Mouse (Mus musculus) neural tube, embryonic 12.5 days (tissue): ENCODE results near the gene Trpm3. TPM values are rescaled to one million over a fixed set of nuclear protein-coding genes. Genes with fewer than 3 reads are reported as not detected.

ENCODE experiments used
- ATAC-seq: fragments of 200-750 bp; cut with Nextera tagmentation; 2 replicates; pipeline ENCODE4 v1.8.0; 2017; ENCODE audit warnings: low read depth, mild to moderate bottlenecking, moderate TSS enrichment, moderate library complexity; ENCODE audit not compliant: low FRiP score
- H3K27ac ChIP-seq: fragments of 300-500 bp; sonication (generic); 2 replicates; pipeline ENCODE4 v1.5.1; 2016
- H3K27me3 ChIP-seq: fragments of 300-500 bp; sonication (generic); replicated peaks from 2 replicates; pipeline ENCODE4 v1.6.1; 2016; ENCODE audit warnings: mild to moderate bottlenecking
- H3K36me3 ChIP-seq: fragments of 300-500 bp; sonication (generic); 2 replicates; pipeline ENCODE4 v1.6.1; 2016; ENCODE audit warnings: mild to moderate bottlenecking
- H3K4me1 ChIP-seq: fragments of 300-500 bp; sonication (generic); 2 replicates; pipeline ENCODE4 v1.6.1; 2016
- H3K4me2 ChIP-seq: fragments of 300-500 bp; sonication (generic); replicated peaks from 2 replicates; pipeline ENCODE4 v1.6.1; 2016; ENCODE audit warnings: mild to moderate bottlenecking
- H3K4me3 ChIP-seq: fragments of 300-500 bp; sonication (generic); 2 replicates; pipeline ENCODE4 v1.5.1; 2016
- H3K9ac ChIP-seq: fragments of 300-500 bp; sonication (generic); 2 replicates; pipeline ENCODE4 v1.6.1; 2016; ENCODE audit warnings: mild to moderate bottlenecking
- H3K9me3 ChIP-seq: fragments of 300-500 bp; sonication (generic); 2 replicates; pipeline ENCODE4 v1.6.1; 2016; ENCODE audit warnings: mild to moderate bottlenecking
- WGBS: fragments of 180-500 bp; shearing (Covaris S2); methylation state at CpG from one replicate; pipeline ENCODE4 v1.1.7; 2016; 5-methylcytosine and 5-hydroxymethylcytosine counted together
- polyA plus RNA-seq: library from polyadenylated mRNA; unstranded; fragments of >200 nt; fragmentation: Nextera tagmentation; extraction: Ambion mirVana; gene quantifications from 2 replicates; pipeline ENCODE4 v1.2.1, GENCODE M21; 2016

Gene Trpm3
- 2.1 and 2.2 TPM in 2 replicates for polyA plus RNA-seq

DNA sequence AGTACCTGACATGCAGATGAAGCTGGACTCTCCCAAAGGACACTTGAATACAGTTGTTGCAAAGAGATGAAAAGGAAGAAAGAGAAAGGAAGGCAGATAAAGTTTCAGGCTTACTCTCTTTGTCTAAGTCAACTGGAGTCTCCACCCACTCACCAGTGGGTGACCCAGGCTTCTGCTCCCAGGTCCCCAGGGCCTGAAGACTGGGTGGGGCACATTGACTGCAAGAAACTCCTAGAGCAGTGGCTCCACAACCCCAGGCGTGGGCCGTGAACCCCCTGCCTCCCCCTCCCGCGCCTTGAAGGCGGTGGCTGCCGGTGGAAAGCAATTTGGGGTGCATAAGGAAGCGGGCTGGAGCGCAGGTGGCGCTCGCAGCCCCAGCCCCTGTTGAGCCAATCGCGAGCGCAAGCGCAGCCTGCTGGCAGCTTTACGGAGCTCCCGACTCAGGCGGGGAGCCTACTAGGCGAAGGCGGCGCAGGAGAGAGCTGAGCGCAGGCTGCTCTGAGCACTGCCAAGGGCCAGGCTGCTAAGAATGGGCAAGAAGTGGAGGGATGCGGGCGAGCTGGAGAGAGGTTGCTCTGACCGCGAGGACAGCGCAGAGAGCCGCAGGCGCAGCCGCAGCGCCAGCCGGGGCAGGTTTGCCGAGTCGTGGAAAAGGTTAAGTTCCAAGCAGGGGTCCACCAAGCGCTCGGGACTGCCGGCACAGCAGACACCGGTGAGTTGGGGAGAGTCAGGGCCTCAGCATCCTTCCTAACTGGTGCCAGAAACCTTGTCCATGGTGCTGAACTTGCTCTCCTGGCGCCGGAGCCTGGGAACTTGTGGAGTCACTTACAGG, at the start of gene Trpm3:
Trpm3 (plus strand) TSS at position 457 of the 832 bp plus-strand sequence.
- Histone ChIP-seq H3K9me3 (no peaks in the 10 kb centered on the region), H3K4me1 (peaks cover 9% of the 10 kb centered on the region), H3K36me3 (no peaks in the 10 kb centered on the region), H3K4me2 (peak within 1 kb of the TSS; percentile 88), H3K9ac (peak within 1 kb of the TSS; percentile 35; the same call in 1 of the 2 replicates), H3K4me3 (peak within 1 kb of the TSS; percentile 36), H3K27me3 (no peaks in the 10 kb centered on the region), H3K27ac (no peak within 1 kb of the TSS)
- peak; percentile 95 for ATAC-seq
- WGBS: under 1% methylated on average over 39 of the region's 39 CpGs

DNA sequence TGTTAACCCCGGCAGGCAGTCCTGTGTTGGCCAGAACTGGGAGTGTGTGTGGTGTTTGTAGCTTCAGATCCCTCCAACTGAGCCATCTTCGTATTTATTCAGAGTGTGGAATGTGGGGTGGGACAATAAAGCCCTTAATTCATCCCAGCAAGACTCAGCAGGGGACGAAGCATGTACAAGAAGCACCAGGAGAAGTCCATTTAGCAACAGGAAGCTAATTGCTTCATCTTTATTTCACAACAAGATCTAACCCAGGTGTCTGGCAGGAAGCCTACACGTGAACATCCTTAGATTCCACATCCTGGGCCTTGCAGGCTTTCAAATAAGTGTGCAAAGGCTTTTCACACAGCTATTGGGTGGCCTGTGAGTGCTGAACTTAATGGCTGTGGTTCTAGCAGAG, 38.3 kb upstream of the Trpm3 start:
- WGBS: 43% methylated on average over 4 of the region's 4 CpGs
- ATAC-seq: no peak
- H3K9me3 ChIP-seq: no peaks in the 10 kb centered on the region
- no peaks in the 10 kb centered on the region for H3K27me3 ChIP-seq
- no peak overlapping the region for H3K9ac ChIP-seq
- no peak overlapping the region for H3K27ac ChIP-seq
- H3K36me3 ChIP-seq: no peaks in the 10 kb centered on the region
- H3K4me1 ChIP-seq: no peaks in the 10 kb centered on the region
- H3K4me3 ChIP-seq: no peak overlapping the region
- no peak overlapping the region for H3K4me2 ChIP-seq

DNA sequence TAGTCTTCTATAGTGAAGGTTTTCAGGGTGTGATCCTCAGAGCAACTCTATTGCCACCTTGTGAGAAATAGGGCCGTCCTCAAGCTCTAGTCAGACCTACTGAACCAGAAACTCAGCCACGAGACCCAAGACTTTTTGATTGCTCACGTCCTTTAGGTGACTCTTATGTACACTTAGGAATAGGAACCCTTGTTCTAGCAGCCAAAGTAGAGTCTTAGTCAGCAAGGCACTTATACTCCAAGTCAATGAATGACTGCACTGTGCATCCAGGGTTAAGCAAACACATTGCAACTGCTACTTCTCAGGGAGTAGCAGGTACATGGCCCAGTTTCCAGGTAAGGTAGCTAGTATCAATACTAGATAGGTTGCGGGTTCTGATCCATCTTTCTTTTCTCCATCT, 35.0 kb upstream of the Trpm3 start:
- Histone ChIP-seq H3K9me3 (no peaks in the 10 kb centered on the region), H3K36me3 (no peaks in the 10 kb centered on the region), H3K27ac (no peak overlapping the region), H3K9ac (no peak overlapping the region), H3K4me1 (no peaks in the 10 kb centered on the region), H3K4me3 (no peak overlapping the region), H3K27me3 (no peaks in the 10 kb centered on the region), H3K4me2 (no peak overlapping the region)
- ATAC-seq: no peak
- 90% methylated on average over 4 of the region's 4 CpGs for WGBS

GRCm38 (mm10) chr19:22104848-22105484, 33.9 kb upstream of the Trpm3 start:
- no peaks in the 10 kb centered on the region for H3K27me3 ChIP-seq
- no peaks in the 10 kb centered on the region for H3K9me3 ChIP-seq
- WGBS: 60% methylated on average over 7 of the region's 7 CpGs
- no peak overlapping the region for H3K27ac ChIP-seq
- no peaks in the 10 kb centered on the region for H3K4me1 ChIP-seq
- no peak overlapping the region for H3K4me3 ChIP-seq
- no peak overlapping the region for H3K9ac ChIP-seq
- ATAC-seq: no peak
- no peak overlapping the region for H3K4me2 ChIP-seq
- H3K36me3 ChIP-seq: no peaks in the 10 kb centered on the region

DNA sequence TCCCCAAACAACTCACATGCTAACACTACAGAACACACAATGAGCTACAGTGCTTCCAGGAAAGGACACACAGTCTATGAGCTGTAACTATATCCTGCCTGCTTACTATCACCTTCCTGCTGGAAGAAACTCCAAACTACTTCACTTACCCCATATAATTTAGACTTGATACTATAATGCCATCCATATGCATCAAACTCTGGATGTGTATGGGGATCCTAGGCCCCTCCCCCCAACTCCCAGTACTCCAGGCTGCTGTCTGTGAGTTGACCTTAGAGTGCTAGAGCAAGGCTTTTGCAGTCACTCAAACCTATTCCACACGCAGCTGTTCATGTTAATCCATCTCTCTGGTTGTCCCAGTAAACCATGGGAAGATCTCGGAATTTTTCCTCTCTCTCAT, 33.2 kb upstream of the Trpm3 start:
- Histone ChIP-seq H3K27ac (no peak overlapping the region), H3K9ac (no peak overlapping the region), H3K4me2 (no peak overlapping the region), H3K9me3 (no peaks in the 10 kb centered on the region), H3K4me1 (no peaks in the 10 kb centered on the region), H3K36me3 (no peaks in the 10 kb centered on the region), H3K27me3 (no peaks in the 10 kb centered on the region), H3K4me3 (no peak overlapping the region)
- WGBS: 74% methylated on average over 2 of the region's 2 CpGs
- no peak for ATAC-seq

- Histone ChIP-seq H3K4me2 (no peak overlapping the region), H3K9me3 (no peaks in the 10 kb centered on the region), H3K36me3 (no peaks in the 10 kb centered on the region), H3K4me1 (no peaks in the 10 kb centered on the region), H3K27me3 (no peaks in the 10 kb centered on the region), H3K27ac (no peak overlapping the region), H3K9ac (no peak overlapping the region), H3K4me3 (no peak overlapping the region)
- ATAC-seq: no peak
- WGBS: 89% methylated on average over 8 of the region's 8 CpGs
Observed at GRCm38 (mm10) chr19:22108893-22109463, 29.9 kb upstream of the Trpm3 start.

- 87% methylated on average over 2 of the region's 2 CpGs for WGBS
- H3K9ac ChIP-seq: no peak overlapping the region
- no peak for ATAC-seq
Observed at GRCm38 (mm10) chr19:22120976-22121375, 17.9 kb upstream of the Trpm3 start.

GRCm38 (mm10) chr19:22121631-22122030, 17.2 kb upstream of the Trpm3 start:
- Histone ChIP-seq H3K4me2 (no peak overlapping the region), H3K27ac (no peak overlapping the region), H3K9ac (no peak overlapping the region), H3K4me1 (no peaks in the 10 kb centered on the region), H3K27me3 (no peaks in the 10 kb centered on the region), H3K4me3 (no peak overlapping the region), H3K9me3 (no peaks in the 10 kb centered on the region), H3K36me3 (no peaks in the 10 kb centered on the region)
- no peak for ATAC-seq
- 84% methylated on average over 2 of the region's 2 CpGs for WGBS

More at GRCm38 (mm10) chr19:22120976-22121375, 17.9 kb upstream of the Trpm3 start:
- Histone ChIP-seq H3K4me2 (no peak overlapping the region), H3K9me3 (no peaks in the 10 kb centered on the region), H3K4me3 (no peak overlapping the region), H3K36me3 (no peaks in the 10 kb centered on the region), H3K27ac (no peak overlapping the region), H3K27me3 (no peaks in the 10 kb centered on the region), H3K4me1 (no peaks in the 10 kb centered on the region)

DNA sequence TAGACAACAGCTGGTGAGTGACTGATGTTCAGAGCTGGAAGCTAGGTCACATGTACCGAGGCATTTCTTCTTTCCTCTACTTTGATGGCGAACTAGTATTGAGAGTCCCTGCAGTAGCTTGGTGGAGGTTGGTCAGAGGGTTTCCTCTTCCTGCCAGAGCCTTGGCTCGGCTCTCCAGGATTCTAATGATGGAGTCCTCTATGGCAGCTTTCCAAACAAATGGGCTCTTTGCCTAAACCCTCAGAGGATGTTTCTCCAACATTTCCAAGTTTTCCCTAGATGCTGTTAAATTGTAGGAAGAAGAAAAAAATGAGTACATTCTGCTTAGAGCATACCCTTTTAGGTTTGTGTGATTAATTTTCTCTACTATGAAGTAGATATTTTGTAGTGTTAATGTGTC, 6.2 kb upstream of the Trpm3 start:
- no peak overlapping the region for H3K4me2 ChIP-seq
- no peaks in the 10 kb centered on the region for H3K9me3 ChIP-seq
- no peaks in the 10 kb centered on the region for H3K27me3 ChIP-seq
- no peak overlapping the region for H3K27ac ChIP-seq
- no peak for ATAC-seq
- no peak overlapping the region for H3K4me3 ChIP-seq
- no peak overlapping the region for H3K9ac ChIP-seq
- H3K36me3 ChIP-seq: no peaks in the 10 kb centered on the region
- WGBS: 91% methylated on average over 3 of the region's 3 CpGs
- no peaks in the 10 kb centered on the region for H3K4me1 ChIP-seq

- Histone ChIP-seq H3K27ac (no peak overlapping the region), H3K4me2 (no peak overlapping the region), H3K36me3 (no peaks in the 10 kb centered on the region), H3K27me3 (no peaks in the 10 kb centered on the region), H3K9me3 (no peaks in the 10 kb centered on the region), H3K4me3 (no peak overlapping the region), H3K4me1 (no peaks in the 10 kb centered on the region), H3K9ac (no peak overlapping the region)
- WGBS: 84% methylated on average over 4 of the region's 4 CpGs
- no peak for ATAC-seq
Observed at GRCm38 (mm10) chr19:22178549-22178948, 39.7 kb downstream of the Trpm3 start.

- Histone ChIP-seq H3K4me1 (no peaks in the 10 kb centered on the region), H3K36me3 (no peaks in the 10 kb centered on the region), H3K9me3 (no peaks in the 10 kb centered on the region), H3K27ac (no peak overlapping the region), H3K27me3 (no peaks in the 10 kb centered on the region), H3K4me3 (no peak overlapping the region), H3K4me2 (no peak overlapping the region), H3K9ac (no peak overlapping the region)
- ATAC-seq: no peak
- WGBS: 97% methylated on average over 2 of the region's 2 CpGs
Observed at GRCm38 (mm10) chr19:22179017-22179416, 40.2 kb downstream of the Trpm3 start.

- Histone ChIP-seq H3K27ac (no peak overlapping the region), H3K4me3 (no peak overlapping the region), H3K9me3 (no peaks in the 10 kb centered on the region), H3K4me2 (no peak overlapping the region), H3K4me1 (no peaks in the 10 kb centered on the region), H3K36me3 (no peaks in the 10 kb centered on the region), H3K9ac (no peak overlapping the region), H3K27me3 (no peaks in the 10 kb centered on the region)
- no peak for ATAC-seq
- 87% methylated on average over 3 of the region's 3 CpGs for WGBS
Observed at GRCm38 (mm10) chr19:22180136-22180535, 41.3 kb downstream of the Trpm3 start.
